Mouse (Mus musculus) C2C12 (cell line): ENCODE measurements around the gene Nppa. TPM values are rescaled to one million over a fixed set of nuclear protein-coding genes. Genes with fewer than 3 reads are reported as not detected.
A peak's percentile ranks its signal among the peaks of the same experiment; 100 is the strongest.

Experiments
- H3K27me3 ChIP-seq: one replicate; pipeline ENCODE4 v1.6.1; 2011; ENCODE audit not compliant: control insufficient read depth, insufficient read depth, insufficient read length
- H3K36me3 ChIP-seq: one replicate; pipeline ENCODE4 v1.6.1; 2011; ENCODE audit not compliant: control insufficient read depth, insufficient read depth
- H3K4me3 ChIP-seq: one replicate; pipeline ENCODE4 v1.5.1; 2011; ENCODE audit warnings: mild to moderate bottlenecking, control low read depth; ENCODE audit not compliant: poor library complexity, insufficient read depth, severe bottlenecking
- H3K79me2 ChIP-seq: one replicate; pipeline ENCODE4 v1.6.1; 2011; ENCODE audit not compliant: control insufficient read depth, insufficient read depth
- H3K79me3 ChIP-seq: one replicate; pipeline ENCODE4 v1.6.1; 2011; ENCODE audit warnings: low read depth, control low read depth
- H3ac ChIP-seq: one replicate; pipeline ENCODE3; 2011; ENCODE audit warnings: low read depth; ENCODE audit not compliant: control insufficient read depth, insufficient read length
- CEBPB ChIP-seq: IDR thresholded peaks from one replicate; pipeline ENCODE4 v1.6.1; 2011; ENCODE audit warnings: low read depth, mild to moderate bottlenecking, control low read depth, moderate library complexity
- CTCF ChIP-seq: IDR thresholded peaks from one replicate; pipeline ENCODE4 v1.5.1; 2011; ENCODE audit not compliant: control insufficient read depth, insufficient read depth, insufficient read length
- FOSL1 ChIP-seq: IDR thresholded peaks from one replicate; pipeline ENCODE4 v1.8.0; 2011; ENCODE audit warnings: mild to moderate bottlenecking, low read length; ENCODE audit not compliant: poor library complexity, insufficient read depth, severe bottlenecking
- MAX ChIP-seq: IDR thresholded peaks from one replicate; pipeline ENCODE4 v1.6.1; 2011; ENCODE audit warnings: mild to moderate bottlenecking, control low read depth
- MYOD1 ChIP-seq: IDR thresholded peaks from one replicate; pipeline ENCODE4 v1.6.1; 2011; ENCODE audit warnings: low read depth; ENCODE audit not compliant: control insufficient read depth, insufficient read length
- MYOG ChIP-seq: IDR thresholded peaks from one replicate; pipeline ENCODE4 v1.6.1; 2011; ENCODE audit not compliant: control insufficient read depth, insufficient read length; ENCODE audit errors: extremely low read depth
- USF1 ChIP-seq: IDR thresholded peaks from one replicate; pipeline ENCODE4 v1.6.1; 2011; ENCODE audit warnings: low read depth, mild to moderate bottlenecking, control low read depth, moderate library complexity
- polyA plus RNA-seq: library from polyadenylated mRNA; unstranded; fragments of >200 nt; fragmentation: generic; extraction: Trizol; gene quantifications from one replicate; pipeline ENCODE4 v1.2.1, GENCODE M21; 2012; ENCODE audit warnings: missing spikeins

Nppa gene
- polyA plus RNA-seq, 1 experiment, result not detected

DNA sequence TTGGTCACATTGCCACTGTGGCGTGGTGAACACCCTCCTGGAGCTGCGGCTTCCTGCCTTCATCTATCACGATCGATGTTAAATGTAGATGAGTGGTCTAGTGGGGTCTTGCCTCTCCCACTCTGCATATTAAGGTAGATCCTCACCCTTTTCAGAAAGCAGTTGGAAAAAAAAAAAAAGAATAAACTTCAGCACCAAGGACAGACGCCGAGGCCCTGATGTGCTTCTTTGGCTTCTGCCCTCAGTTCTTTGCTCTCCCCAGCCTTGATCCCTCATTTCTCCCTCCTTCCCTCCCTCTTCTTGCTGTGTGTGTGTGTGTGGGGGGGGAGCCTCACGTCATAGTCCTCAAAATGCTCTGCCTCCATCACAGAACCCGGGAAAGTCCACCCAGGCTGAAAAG, 1.3 kb downstream of the Nppa start:
- H3K36me3 ChIP-seq, result peaks cover 15% of the 10 kb centered on the region
- no peaks in the 10 kb centered on the region for H3K27me3 ChIP-seq
- H3K79me2 ChIP-seq, result no peaks in the 10 kb centered on the region
- TF ChIP-seq USF1 (no peak), MAX (no peak), MYOD1 (no peak), CTCF (no peak), MYOG (no peak), CEBPB (no peak), FOSL1 (no peak)
- H3K79me3 ChIP-seq, result no peaks in the 10 kb centered on the region
- H3ac ChIP-seq, result no peak overlapping the region
- H3K4me3 ChIP-seq, result no peak overlapping the region

DNA sequence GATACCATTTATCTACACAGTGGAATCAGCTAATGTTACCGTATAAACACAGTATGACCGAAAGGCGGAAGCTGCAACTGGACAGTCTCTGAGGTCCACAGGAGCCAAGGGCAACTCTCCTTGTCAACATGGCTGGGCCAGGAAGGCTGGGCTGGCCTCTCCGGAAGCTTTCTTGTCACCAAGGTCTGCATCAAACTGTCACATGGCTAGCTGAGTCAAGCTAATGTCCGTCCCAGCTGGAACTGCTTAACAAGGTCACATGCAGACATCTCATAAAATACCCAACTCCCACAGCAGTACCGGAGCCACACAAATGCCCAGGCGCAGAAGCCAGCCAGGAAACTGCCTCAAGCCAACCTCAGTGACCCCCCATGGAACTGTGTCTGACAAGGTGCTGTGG, 3.8 kb downstream of the Nppa start:
- Histone ChIP-seq H3K79me3 (no peaks in the 10 kb centered on the region), H3K4me3 (no peak overlapping the region), H3ac (no peak overlapping the region), H3K79me2 (no peaks in the 10 kb centered on the region), H3K36me3 (peaks cover 39% of the 10 kb centered on the region), H3K27me3 (no peaks in the 10 kb centered on the region)
- TF ChIP-seq MAX (no peak), CTCF (no peak), CEBPB (no peak), USF1 (no peak), FOSL1 (no peak), MYOD1 (no peak), MYOG (no peak)

GRCm38 (mm10) chr4:148008412-148008811, 7.9 kb downstream of the Nppa start:
- Histone ChIP-seq H3K36me3 (peaks cover 72% of the 10 kb centered on the region), H3K27me3 (no peaks in the 10 kb centered on the region), H3ac (no peak overlapping the region), H3K79me3 (no peaks in the 10 kb centered on the region), H3K79me2 (no peaks in the 10 kb centered on the region), H3K4me3 (no peak overlapping the region)
- TF ChIP-seq USF1 (no peak), MYOD1 (no peak), MYOG (no peak), FOSL1 (no peak), CTCF (peak; percentile 41), MAX (no peak)

GRCm38 (mm10) chr4:148009641-148010040, 9.1 kb downstream of the Nppa start:
- H3K79me3 ChIP-seq, result no peaks in the 10 kb centered on the region
- peaks cover 83% of the 10 kb centered on the region for H3K36me3 ChIP-seq

DNA sequence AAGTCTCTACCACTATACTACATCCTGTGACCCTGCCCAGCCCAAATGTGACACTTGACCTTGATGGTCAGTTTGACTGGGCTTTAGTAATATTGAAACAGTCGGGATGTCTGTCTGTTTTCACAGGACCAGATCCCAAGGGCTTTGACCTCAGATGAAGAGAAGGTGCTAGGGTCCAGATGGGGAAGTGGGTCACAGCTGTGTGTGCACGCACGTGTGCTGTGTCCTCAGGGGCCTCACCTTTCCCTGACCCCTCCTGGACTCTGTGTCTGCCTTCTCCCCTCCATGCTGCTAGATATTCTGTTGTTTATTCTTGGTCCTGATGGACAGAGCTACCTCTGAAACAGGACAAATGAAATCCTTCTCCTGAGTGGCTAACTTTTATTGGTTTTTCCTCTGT, 10.8 kb downstream of the Nppa start:
- H3K79me3 ChIP-seq, result no peaks in the 10 kb centered on the region
- H3K27me3 ChIP-seq, result no peaks in the 10 kb centered on the region
- no peaks in the 10 kb centered on the region for H3K79me2 ChIP-seq
- H3K36me3 ChIP-seq, result peaks cover 81% of the 10 kb centered on the region
- no peak overlapping the region for H3K4me3 ChIP-seq
- TF ChIP-seq CTCF, result no peak
- no peak for TF ChIP-seq MAX
- no peak for TF ChIP-seq USF1
- TF ChIP-seq FOSL1, result no peak
- no peak for TF ChIP-seq CEBPB
- no peak for TF ChIP-seq MYOG
- TF ChIP-seq MYOD1, result no peak
- no peak overlapping the region for H3ac ChIP-seq

More at GRCm38 (mm10) chr4:148009641-148010040, 9.1 kb downstream of the Nppa start:
- H3K27me3 ChIP-seq, result no peaks in the 10 kb centered on the region
- no peak overlapping the region for H3ac ChIP-seq
- no peak overlapping the region for H3K4me3 ChIP-seq
- TF ChIP-seq CTCF (no peak), CEBPB (no peak), MAX (no peak), MYOD1 (no peak), MYOG (no peak), FOSL1 (no peak), USF1 (no peak)
- H3K79me2 ChIP-seq, result no peaks in the 10 kb centered on the region

- no peaks in the 10 kb centered on the region for H3K79me3 ChIP-seq
- H3K79me2 ChIP-seq, result no peaks in the 10 kb centered on the region
- no peak overlapping the region for H3K4me3 ChIP-seq
- TF ChIP-seq MYOD1, result no peak
- TF ChIP-seq FOSL1, result no peak
- no peak for TF ChIP-seq MAX
- TF ChIP-seq USF1, result no peak
- TF ChIP-seq CEBPB, result no peak
- no peak for TF ChIP-seq CTCF
- no peak for TF ChIP-seq MYOG
- no peaks in the 10 kb centered on the region for H3K27me3 ChIP-seq
- peaks cover 73% of the 10 kb centered on the region for H3K36me3 ChIP-seq
- H3ac ChIP-seq, result no peak overlapping the region
Observed at GRCm38 (mm10) chr4:148012216-148012615, 11.7 kb downstream of the Nppa start.
